Mouse (Mus musculus): ENCODE measurements around the gene Olfr763.

GRCm38 (mm10) chr10:129026018-129026662 is 15.5 kb downstream of the Olfr763 start:
- TF ChIP-seq POLR2AphosphoS5 (IDR thresholded peaks at IDR 0.05; ENCODE audit: insufficient replicate concordance, low read depth, low read length) (no peak), CTCF (IDR thresholded peaks at IDR 0.05; ENCODE audit: low read depth, low read length) (peak; percentile 70)
